Mouse (Mus musculus) liver, embryonic 16.5 days (tissue): ENCODE measurements around the gene Fam71f2. TPM values are rescaled to one million over a fixed set of nuclear protein-coding genes. Genes with fewer than 3 reads are reported as not detected.

Experiments used
- ATAC-seq: fragments of 200-750 bp; cut with Nextera tagmentation; 2 replicates; pipeline ENCODE4 v1.8.0; 2017; ENCODE audit warnings: low read depth, mild to moderate bottlenecking, moderate number of reproducible peaks, moderate library complexity
- H3K27ac ChIP-seq: fragments of 300-500 bp; sonication (generic); 2 replicates; pipeline ENCODE4 v1.5.1; 2014; ENCODE audit warnings: mild to moderate bottlenecking, low read length
- H3K27me3 ChIP-seq: fragments of 300-500 bp; sonication (generic); 2 replicates; pipeline ENCODE4 v1.6.1; 2014; ENCODE audit warnings: low read depth, low read length, mixed read lengths; ENCODE audit not compliant: control insufficient read depth, insufficient read depth
- H3K36me3 ChIP-seq: fragments of 300-500 bp; sonication (generic); 2 replicates; pipeline ENCODE4 v1.6.1; 2014; ENCODE audit warnings: mild to moderate bottlenecking; ENCODE audit not compliant: control insufficient read depth, insufficient read depth
- H3K4me1 ChIP-seq: fragments of 300-500 bp; sonication (generic); 2 replicates; pipeline ENCODE4 v1.6.1; 2014; ENCODE audit warnings: low read depth, low read length, mixed read lengths; ENCODE audit not compliant: control insufficient read depth
- H3K4me2 ChIP-seq: fragments of 300-500 bp; sonication (generic); 2 replicates; pipeline ENCODE4 v1.6.1; 2014; ENCODE audit warnings: low read depth, low read length, mixed read lengths
- H3K4me3 ChIP-seq: fragments of 300-500 bp; sonication (generic); 2 replicates; pipeline ENCODE4 v1.5.1; 2014; ENCODE audit warnings: low read depth, mild to moderate bottlenecking, low read length
- H3K9ac ChIP-seq: fragments of 300-500 bp; sonication (generic); 2 replicates; pipeline ENCODE4 v1.6.1; 2014; ENCODE audit warnings: low read depth, low read length
- H3K9me3 ChIP-seq: fragments of 300-500 bp; sonication (generic); replicated peaks from 2 replicates; pipeline ENCODE4 v1.6.1; 2016; ENCODE audit warnings: low read length; ENCODE audit not compliant: control insufficient read depth
- WGBS: fragments of 180-500 bp; shearing (Covaris S2); extraction: QIAGEN DNeasy Blood & Tissue Kit; methylation state at CpG from one replicate; pipeline ENCODE4 v1.1.7; 2014; ENCODE audit not compliant: insufficient replicate concordance; 5-methylcytosine and 5-hydroxymethylcytosine counted together
- polyA plus RNA-seq: library from polyadenylated mRNA; unstranded; fragments of >200 nt; fragmentation: Nextera tagmentation; extraction: Ambion mirVana; gene quantifications from 2 replicates; pipeline ENCODE4 v1.2.1, GENCODE M21; 2015

Gene Fam71f2
- polyA plus RNA-seq, 1 experiment from 2014 or later, result 0.13 TPM

GRCm38 (mm10) chr6:29287944-29288343, 8.6 kb downstream of the Fam71f2 start:
- Histone ChIP-seq H3K9me3 (no peaks in the 10 kb centered on the region), H3K4me1 (no peaks in the 10 kb centered on the region), H3K9ac (no peak overlapping the region), H3K4me2 (no peak overlapping the region), H3K4me3 (no peak overlapping the region), H3K27me3 (no peaks in the 10 kb centered on the region), H3K27ac (no peak overlapping the region), H3K36me3 (no peaks in the 10 kb centered on the region)
- ATAC-seq, result no peak
- 50% methylated on average over 5 of the region's 5 CpGs for WGBS

- Histone ChIP-seq H3K4me1 (no peaks in the 10 kb centered on the region), H3K27ac (no peak overlapping the region), H3K9ac (no peak overlapping the region), H3K4me2 (no peak overlapping the region), H3K27me3 (no peaks in the 10 kb centered on the region), H3K9me3 (no peaks in the 10 kb centered on the region), H3K4me3 (no peak overlapping the region), H3K36me3 (no peaks in the 10 kb centered on the region)
- WGBS, result 48% methylated on average over 6 of the region's 6 CpGs
- ATAC-seq, result no peak
These were observed 9.3 kb downstream of the Fam71f2 start for GRCm38 (mm10) chr6:29288651-29289050.

GRCm38 (mm10) chr6:29299112-29299511, 19.7 kb downstream of the Fam71f2 start:
- Histone ChIP-seq H3K4me3 (no peak overlapping the region), H3K36me3 (no peaks in the 10 kb centered on the region), H3K4me1 (no peaks in the 10 kb centered on the region), H3K9ac (no peak overlapping the region), H3K27me3 (no peaks in the 10 kb centered on the region), H3K4me2 (no peak overlapping the region), H3K27ac (no peak overlapping the region), H3K9me3 (no peaks in the 10 kb centered on the region)
- WGBS, result 51% methylated on average over 2 of the region's 2 CpGs
- ATAC-seq, result no peak

GRCm38 (mm10) chr6:29303251-29303650, 23.9 kb downstream of the Fam71f2 start:
- no peak for ATAC-seq
- H3K36me3 ChIP-seq, result no peaks in the 10 kb centered on the region
- no peak overlapping the region for H3K27ac ChIP-seq
- no peaks in the 10 kb centered on the region for H3K27me3 ChIP-seq
- H3K9me3 ChIP-seq, result no peaks in the 10 kb centered on the region
- H3K4me2 ChIP-seq, result no peak overlapping the region
- no peak overlapping the region for H3K4me3 ChIP-seq
- H3K4me1 ChIP-seq, result no peaks in the 10 kb centered on the region
- H3K9ac ChIP-seq, result no peak overlapping the region

- WGBS, result 41% methylated on average over 5 of the region's 5 CpGs
- Histone ChIP-seq H3K4me2 (no peak overlapping the region), H3K9ac (no peak overlapping the region), H3K4me3 (no peak overlapping the region), H3K27me3 (no peaks in the 10 kb centered on the region), H3K27ac (no peak overlapping the region), H3K9me3 (no peaks in the 10 kb centered on the region), H3K36me3 (no peaks in the 10 kb centered on the region), H3K4me1 (no peaks in the 10 kb centered on the region)
- no peak for ATAC-seq
These were observed 24.3 kb downstream of the Fam71f2 start for GRCm38 (mm10) chr6:29303726-29304125.

- H3K27me3 ChIP-seq, result no peaks in the 10 kb centered on the region
- H3K9me3 ChIP-seq, result no peaks in the 10 kb centered on the region
- H3K36me3 ChIP-seq, result no peaks in the 10 kb centered on the region
- H3K9ac ChIP-seq, result no peak overlapping the region
- H3K4me2 ChIP-seq, result no peak overlapping the region
- H3K4me3 ChIP-seq, result no peak overlapping the region
- WGBS, result 70% methylated on average over 4 of the region's 4 CpGs
- no peak for ATAC-seq
- no peak overlapping the region for H3K27ac ChIP-seq
- H3K4me1 ChIP-seq, result no peaks in the 10 kb centered on the region
These were observed 26.1 kb downstream of the Fam71f2 start for GRCm38 (mm10) chr6:29305462-29305861.

GRCm38 (mm10) chr6:29308846-29309605, 29.6 kb downstream of the Fam71f2 start:
- no peak for ATAC-seq
- H3K4me2 ChIP-seq, result no peak overlapping the region
- no peak overlapping the region for H3K27ac ChIP-seq
- H3K27me3 ChIP-seq, result no peaks in the 10 kb centered on the region
- 69% methylated on average over 16 of the region's 16 CpGs for WGBS
- H3K4me3 ChIP-seq, result no peak overlapping the region
- no peaks in the 10 kb centered on the region for H3K4me1 ChIP-seq
- H3K9ac ChIP-seq, result no peak overlapping the region
- no peaks in the 10 kb centered on the region for H3K36me3 ChIP-seq
- H3K9me3 ChIP-seq, result no peaks in the 10 kb centered on the region

- no peak overlapping the region for H3K9ac ChIP-seq
- 71% methylated on average over 14 of the region's 14 CpGs for WGBS
- H3K9me3 ChIP-seq, result no peaks in the 10 kb centered on the region
- no peaks in the 10 kb centered on the region for H3K4me1 ChIP-seq
- no peaks in the 10 kb centered on the region for H3K36me3 ChIP-seq
- H3K27ac ChIP-seq, result no peak overlapping the region
- H3K4me2 ChIP-seq, result no peak overlapping the region
- H3K27me3 ChIP-seq, result no peaks in the 10 kb centered on the region
- ATAC-seq, result no peak
- H3K4me3 ChIP-seq, result no peak overlapping the region
These were observed 34.4 kb downstream of the Fam71f2 start for GRCm38 (mm10) chr6:29313690-29314202.

- Histone ChIP-seq H3K27me3 (no peaks in the 10 kb centered on the region), H3K4me1 (no peaks in the 10 kb centered on the region), H3K4me2 (no peak overlapping the region), H3K27ac (no peak overlapping the region), H3K9me3 (no peaks in the 10 kb centered on the region), H3K9ac (no peak overlapping the region), H3K4me3 (no peak overlapping the region), H3K36me3 (no peaks in the 10 kb centered on the region)
- 50% methylated on average over 2 of the region's 2 CpGs for WGBS
- no peak for ATAC-seq
These were observed 37.9 kb downstream of the Fam71f2 start for GRCm38 (mm10) chr6:29317286-29317685.
